Comparison of ENCODE assay signal across 34 mouse cellular contexts in the genomic region with DNA sequence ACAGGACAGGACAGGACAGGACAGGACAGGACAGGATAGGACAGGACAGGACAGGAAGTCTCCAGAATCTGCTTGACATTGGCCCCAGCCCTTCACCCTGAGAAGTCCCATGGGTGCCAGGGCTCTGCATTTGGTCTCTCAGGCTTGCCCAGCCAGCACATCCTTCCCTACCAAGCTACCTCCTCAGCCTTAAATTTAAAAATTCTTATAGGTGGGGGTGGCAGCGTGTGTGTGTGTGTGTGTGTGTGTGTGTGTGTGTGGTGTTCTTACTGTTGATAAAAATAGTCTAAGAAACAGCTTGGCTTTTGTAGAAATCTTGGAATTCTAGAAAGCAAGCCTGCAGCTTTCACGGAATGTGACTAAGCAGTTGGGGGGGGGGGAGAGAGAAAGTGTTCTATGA. TPM values are rescaled to one million over a fixed set of nuclear protein-coding genes. Genes with fewer than 3 reads are reported as not detected.
A peak's percentile ranks its signal among the peaks of the same experiment; 100 is the strongest.
DNase-seq lines count a peak whose midpoint lies in the region; TF ChIP-seq lines count a peak whose summit lies in the region.
"Had no signal": no experiment of that assay in that cellular context is flagged by ENCODE, and none has a peak within 500 bp of the region (broad histone marks: within the 10 kb centered on the region; RNA-seq: fewer than 3 reads in every experiment).

No protein-coding gene starts in this region.

- no peak for TF ChIP-seq POLR2A in cortical plate, adult 2 months (IDR thresholded peaks at IDR 0.05; ENCODE audit: extremely low read depth, insufficient read depth, low read length)

- peak; percentile 58 to 61 for DNase-seq in left cerebral cortex, adult 18-20 months (ENCODE audit: low spot score in 2 of 2)
- DNase-seq in left cerebral cortex, adult 2 months (ENCODE audit: extremely low spot score in 1 of 2, low spot score in 2 of 2), result no peak
- peak; percentile 56 to 82 for DNase-seq in left cerebral cortex, postnatal 25 days (ENCODE audit: low spot score in 2 of 2)
- peak; percentile 50 for DNase-seq in right cerebral cortex, postnatal 14 days
- no peak for DNase-seq in layer of hippocampus, adult 8-10 months (ENCODE audit: low spot score in 2 of 2)
- no peak for DNase-seq in kidney, postnatal 14 days
- DNase-seq: adrenal gland, postnatal 14 days; cerebellum, adult 11-12 months; cerebellum, postnatal 10 days; gastrocnemius, postnatal 10 days; heart, postnatal 36 days; kidney, adult 9 months; kidney, postnatal 10 days; liver, postnatal 0 days; lung, postnatal 36 days; thymus, adult 18-20 months; thymus, postnatal 25 days had no signal

- intact Hi-C loops in left cerebral cortex, adult 2 months (cut with DNase I), result no loop called here
- intact Hi-C loops in left cerebral cortex, postnatal 25 days (cut with DNase I), result loop anchor here (1.0 kb wide), 1 partner anchor 8 kb away; no protein-coding TSS in a partner anchor

- no peak overlapping the region for H3K4me3 ChIP-seq in left cerebral cortex, adult 2 months
- H3K4me3 ChIP-seq in cortical plate, adult 2 months (ENCODE audit: insufficient read depth, low read length), result no peak overlapping the region
- H3K4me3 ChIP-seq: embryonic facial prominence, embryonic 10.5 days; embryonic facial prominence, embryonic 15.5 days; forebrain, embryonic 13.5 days; heart, embryonic 10.5 days; hindbrain, embryonic 13.5 days; liver, embryonic 12.5 days; midbrain, embryonic 12.5 days; neural tube, embryonic 13.5 days; stomach, embryonic 15.5 days had no signal

- TF ChIP-seq CTCF in left cerebral cortex, adult 2 months (IDR thresholded peaks at IDR 0.05), result no peak
- no peak for TF ChIP-seq CTCF in cortical plate, adult 2 months (IDR thresholded peaks at IDR 0.05; ENCODE audit: extremely low read depth, insufficient read depth, low read length)

- H3K27ac ChIP-seq in left cerebral cortex, adult 2 months, result no peak overlapping the region
- H3K27ac ChIP-seq in cortical plate, adult 2 months (ENCODE audit: insufficient read depth, low read length), result peak overlapping the region; percentile 50; the same call in 1 of the 2 replicates
- H3K27ac ChIP-seq: embryonic facial prominence, embryonic 10.5 days; embryonic facial prominence, embryonic 15.5 days; forebrain, embryonic 13.5 days; hindbrain, embryonic 13.5 days; liver, embryonic 12.5 days; midbrain, embryonic 12.5 days; neural tube, embryonic 13.5 days; stomach, embryonic 15.5 days had no signal

- H3K4me1 ChIP-seq in cortical plate, adult 2 months (ENCODE audit: control insufficient read depth, insufficient read depth, low read length), result no peaks in the 10 kb centered on the region; the same call in none of the 2 replicates
- H3K4me1 ChIP-seq: forebrain, embryonic 13.5 days; hindbrain, embryonic 13.5 days; midbrain, embryonic 12.5 days; neural tube, embryonic 13.5 days had no signal

RNA-seq across cellular contexts. Expression of gene Spesp1, which starts 52.0 kb away (rescaled TPM):
- not detected for total RNA-seq in left cerebral cortex, adult 18-20 months (2021)
- total RNA-seq in left cerebral cortex, adult 2 months (2021), result under 1 TPM in 1 of 2 experiments, not detected in 1; 0.14 TPM
- not detected in 2 replicates for polyA plus RNA-seq in cortical plate, adult 2 months (2012; rRNA removed)
- not detected for total RNA-seq in left cerebral cortex, postnatal 25 days (2021)
- under 1 TPM; 0.14 to 0.21 (median 0.20) TPM for total RNA-seq in layer of hippocampus, adult 8-10 months (2022)
- total RNA-seq: adrenal gland, postnatal 14 days; gastrocnemius, postnatal 10 days; heart, postnatal 36 days; left cerebral cortex, postnatal 10 days; megakaryocyte, adult 5-6 weeks had no signal
- polyA plus RNA-seq: CD4-positive, CD25-positive, alpha-beta regulatory T cell, adult 4 months; embryonic facial prominence, embryonic 10.5 days; embryonic facial prominence, embryonic 15.5 days; forebrain, embryonic 13.5 days; heart, embryonic 10.5 days; heart, embryonic 16.5 days; hindbrain, embryonic 13.5 days; intestine, postnatal 0 days; limb, embryonic 14.5 days; liver, embryonic 12.5 days; liver, postnatal 0 days; lung, embryonic 16.5 days; midbrain, embryonic 12.5 days; neural tube, embryonic 13.5 days; stomach, embryonic 15.5 days had no signal

Comparison
In these comparisons a context has a peak if more than half of its experiments do, and no peak if none do; other contexts are left out.
1. DNase-seq: peak in left cerebral cortex, adult 18-20 months (2 of 2), left cerebral cortex, postnatal 25 days (2 of 2) and right cerebral cortex, postnatal 14 days (single experiment); none in left cerebral cortex, adult 2 months (0 of 2), layer of hippocampus, adult 8-10 months (0 of 2) and kidney, postnatal 14 days (single experiment).